Mouse (Mus musculus) cerebellum, adult 18-20 months (tissue): Measurements from ENCODE around the gene Vmn1r93.
"Not testable (repeated sequence)": the region's sequence is repeated elsewhere in the genome, so short reads cannot be mapped to it uniquely, and the experiment has no call there.

Experiments used
- DNase-seq, 2 experiments: peaks; one replicate each; pipeline ENCODE4 v3.0.0; 2021

Gene Vmn1r93

DNA sequence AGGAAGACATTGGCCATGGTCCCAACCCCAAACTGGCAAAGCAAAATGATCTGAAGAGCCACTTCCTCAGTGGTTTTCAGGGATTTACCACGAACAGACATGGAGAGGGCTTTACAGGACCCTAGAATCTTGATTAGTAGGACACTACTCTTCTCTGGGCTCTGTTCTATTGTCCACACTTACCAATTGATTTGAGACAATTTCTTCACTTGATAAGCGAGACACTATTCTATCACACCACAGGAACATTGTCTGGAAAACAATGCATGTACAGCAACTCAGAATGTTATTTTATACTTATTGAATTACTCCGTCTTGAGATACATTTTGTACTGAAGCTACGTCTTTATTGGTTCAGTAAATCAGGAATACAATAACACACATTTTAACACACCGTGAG lies at the start of gene Vmn1r93:
TSS of gene Vmn1r93 (minus strand) at position 101 of the 400 bp plus-strand sequence.
- not testable (repeated sequence) for DNase-seq

- DNase-seq = not testable (repeated sequence)
These were observed 29.4 kb upstream of the Vmn1r93 start, which contains the start of gene Vmn1r94 for GRCm38 (mm10) chr7:20168277-20168676. TSS of gene Vmn1r94 (minus strand) at chr7:20168377.

- DNase-seq = not testable (repeated sequence)
These were observed 16.4 kb downstream of the Vmn1r93 start, which contains the start of gene Gm16442 for GRCm38 (mm10) chr7:20122479-20122878. TSS of gene Gm16442 (minus strand) at chr7:20122579.

DNA sequence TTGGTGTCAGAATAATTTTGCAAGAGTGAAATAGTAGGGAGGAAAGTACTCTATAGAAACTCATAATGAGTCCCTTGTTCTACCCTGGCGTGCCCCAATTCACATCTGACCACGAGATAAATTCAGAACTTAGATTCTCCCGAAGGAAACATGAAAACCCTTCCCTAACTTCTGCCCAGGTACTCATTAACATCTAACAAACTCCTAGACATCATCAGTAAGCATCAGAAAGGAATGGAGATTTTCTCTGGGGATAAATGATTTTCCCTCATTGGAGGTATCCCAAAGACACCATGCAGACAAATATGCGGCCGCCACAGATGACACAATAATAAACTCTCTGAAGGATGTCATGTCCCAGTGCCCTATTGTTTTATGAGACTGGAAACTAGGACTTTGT lies 39.5 kb downstream of the Vmn1r93 start, which contains the start of gene Vmn1r91:
TSS of gene Vmn1r91 (plus strand) at position 301 of the 400 bp plus-strand sequence.
- not testable (repeated sequence) for DNase-seq
